Mouse (Mus musculus) MEL (cell line): ENCODE measurements around the gene Egf.

Experiments used
- TBP ChIP-seq: IDR thresholded peaks from 2 replicates; pipeline ENCODE4 v1.8.0; 2011; ENCODE audit warnings: low read depth, low read length, improper control_type of control experiment
- TCF12 ChIP-seq: IDR thresholded peaks from 2 replicates; pipeline ENCODE4 v1.6.1; 2014; ENCODE audit warnings: low read depth, mild to moderate bottlenecking, inconsistent platforms, low read length, improper control_type of control experiment, moderate library complexity

DNA sequence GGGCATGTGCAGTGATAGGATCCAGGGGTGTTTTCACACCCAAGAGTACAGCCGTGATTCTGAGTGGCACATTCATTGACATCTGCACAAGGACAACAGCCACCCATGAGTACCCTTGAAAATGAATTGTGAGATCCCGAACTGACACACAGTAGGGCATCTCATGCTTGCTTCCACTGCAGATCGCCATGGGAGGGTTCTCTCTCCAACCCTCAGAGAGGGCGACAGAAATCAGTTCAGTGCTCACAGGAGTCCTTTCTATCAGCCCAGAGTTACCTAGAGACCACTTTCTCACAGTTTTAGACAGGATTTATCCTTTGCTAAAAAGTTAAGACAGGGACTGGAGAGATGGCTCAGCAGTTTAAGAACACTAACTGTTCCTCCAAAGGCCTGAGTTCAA, 31.8 kb downstream of the Egf start:
- TF ChIP-seq TBP: no peak
- TF ChIP-seq TCF12: no peak
